Mouse (Mus musculus) CH12.LX (cell line): Measurements from ENCODE around the gene Fli1. TPM values are rescaled to one million over a fixed set of nuclear protein-coding genes. Genes with fewer than 3 reads are reported as not detected.

ENCODE experiments used
- DNase-seq: peaks from one replicate; pipeline ENCODE4 v3.0.0-alpha.2; 2013; ENCODE audit errors: extremely low read depth
- H3K27ac ChIP-seq: 2 replicates; pipeline ENCODE4 v1.5.1; 2012; ENCODE audit warnings: low read depth, mild to moderate bottlenecking, control low read depth, moderate library complexity; ENCODE audit not compliant: insufficient read depth
- H3K27me3 ChIP-seq: replicated peaks from 2 replicates; pipeline ENCODE3; 2012; ENCODE audit warnings: inconsistent platforms
- H3K36me3 ChIP-seq, 2 experiments: replicated peaks in 1 of 2; 2 replicates each; pipeline versions ENCODE3 to v1.6.1; 2012; ENCODE audit warnings: inconsistent platforms in 1 of 2, low read length in 1 of 2, mild to moderate bottlenecking in 1 of 2, mixed read lengths in 1 of 2, moderate library complexity in 1 of 2; ENCODE audit not compliant: control insufficient read depth in 1 of 2, insufficient read depth in 1 of 2
- H3K4me1 ChIP-seq, 2 experiments: 2 replicates each; pipeline ENCODE4 v1.6.1; 2012; ENCODE audit warnings: inconsistent platforms in 1 of 2, moderate library complexity in 1 of 2; ENCODE audit not compliant: insufficient read depth in 2 of 2, control insufficient read depth in 1 of 2
- H3K4me2 ChIP-seq: 2 replicates; pipeline ENCODE4 v1.6.1; 2012; ENCODE audit warnings: low read depth, mild to moderate bottlenecking, control low read depth; ENCODE audit not compliant: poor library complexity, insufficient read depth, severe bottlenecking
- H3K4me3 ChIP-seq, 3 experiments: fragments of 150-350 bp in 1 of 3; sonication (generic) in 1 of 3; replicated peaks in 1 of 3; 2 replicates each; pipeline versions ENCODE3 to v1.5.1; 2011 to 2012; ENCODE audit warnings: low read depth in 2 of 3, low read length in 2 of 3, mild to moderate bottlenecking in 2 of 3, moderate library complexity in 2 of 3, control low read depth in 1 of 3, improper control_type of control experiment in 1 of 3, inconsistent platforms in 1 of 3, mixed read lengths in 1 of 3; ENCODE audit not compliant: poor library complexity in 1 of 3
- H3K79me2 ChIP-seq: replicated peaks from 2 replicates; pipeline ENCODE4 v1.6.1; 2012; ENCODE audit warnings: mild to moderate bottlenecking, moderate library complexity; ENCODE audit not compliant: control insufficient read depth, poor library complexity, insufficient read depth, severe bottlenecking; ENCODE audit errors: extremely low read depth
- H3K9ac ChIP-seq: 2 replicates; pipeline ENCODE4 v1.6.1; 2012; ENCODE audit warnings: low read depth, mild to moderate bottlenecking, control low read depth, moderate library complexity; ENCODE audit not compliant: insufficient read depth
- H3K9me3 ChIP-seq: replicated peaks from 2 replicates; pipeline ENCODE3; 2012; ENCODE audit warnings: low read length, inconsistent platforms, mixed read lengths
- BHLHE40 ChIP-seq: IDR thresholded peaks from 2 replicates; pipeline ENCODE4 v1.6.1; 2011; ENCODE audit warnings: mild to moderate bottlenecking, low read depth, low read length, improper control_type of control experiment
- CHD1 ChIP-seq: IDR thresholded peaks from 2 replicates; pipeline ENCODE4 v1.6.1; 2012; ENCODE audit warnings: low read depth, low read length, improper control_type of control experiment, inconsistent platforms
- CHD2 ChIP-seq: IDR thresholded peaks from 2 replicates; pipeline ENCODE4 v1.6.1; 2011; ENCODE audit warnings: low read length, improper control_type of control experiment
- CTCF ChIP-seq, 2 experiments: IDR thresholded peaks in 1 of 2; conservative IDR thresholded peaks in 1 of 2; 2 replicates each; pipeline ENCODE4 v1.5.1; 2011 to 2012; ENCODE audit warnings: low read depth in 2 of 2, low read length in 2 of 2, improper control_type of control experiment in 1 of 2, inconsistent platforms in 1 of 2, mild to moderate bottlenecking in 1 of 2, moderate library complexity in 1 of 2
- E2F4 ChIP-seq: IDR thresholded peaks from 2 replicates; pipeline ENCODE4 v1.6.1; 2011; ENCODE audit warnings: low read depth, low read length, improper control_type of control experiment; ENCODE audit not compliant: insufficient replicate concordance
- ELF1 ChIP-seq: IDR thresholded peaks from 2 replicates; pipeline ENCODE4 v1.6.1; 2014; ENCODE audit warnings: low read depth, mild to moderate bottlenecking, inconsistent platforms, low read length, improper control_type of control experiment
- EP300 ChIP-seq: IDR thresholded peaks from 2 replicates; pipeline ENCODE4 v1.6.1; 2011; ENCODE audit warnings: low read length, improper control_type of control experiment
- ETS1 ChIP-seq: conservative IDR thresholded peaks from 2 replicates; pipeline ENCODE4 v1.6.1; 2012; ENCODE audit warnings: low read depth, mild to moderate bottlenecking, inconsistent platforms, low read length, improper control_type of control experiment, moderate library complexity
- GABPA ChIP-seq: IDR thresholded peaks from 2 replicates; pipeline ENCODE4 v1.6.1; 2012; ENCODE audit warnings: low read depth, low read length, improper control_type of control experiment, inconsistent platforms; ENCODE audit not compliant: insufficient replicate concordance
- HCFC1 ChIP-seq: IDR thresholded peaks from 2 replicates; pipeline ENCODE4 v1.6.1; 2012; ENCODE audit warnings: low read depth, mild to moderate bottlenecking, inconsistent platforms, low read length, improper control_type of control experiment
- IRF4 ChIP-seq: IDR thresholded peaks from 2 replicates; pipeline ENCODE4 v1.6.1; 2014; ENCODE audit warnings: low read depth, mild to moderate bottlenecking, inconsistent platforms, low read length, improper control_type of control experiment
- JUN ChIP-seq: IDR thresholded peaks from 2 replicates; pipeline ENCODE4 v1.6.1; 2011; ENCODE audit warnings: low read depth, mild to moderate bottlenecking, low read length, improper control_type of control experiment, moderate library complexity; ENCODE audit not compliant: insufficient read depth
- JUND ChIP-seq: conservative IDR thresholded peaks from 2 replicates; pipeline ENCODE4 v1.6.1; 2011; ENCODE audit warnings: low read depth, low read length, improper control_type of control experiment
- KAT2A ChIP-seq: IDR thresholded peaks from 2 replicates; pipeline ENCODE4 v1.6.1; 2012; ENCODE audit warnings: low read length, improper control_type of control experiment, inconsistent platforms; ENCODE audit not compliant: insufficient replicate concordance
- MAFK ChIP-seq: IDR thresholded peaks from 2 replicates; pipeline ENCODE4 v1.6.1; 2011; ENCODE audit warnings: low read length, improper control_type of control experiment; ENCODE audit not compliant: insufficient replicate concordance
- MAX ChIP-seq: IDR thresholded peaks from 2 replicates; pipeline ENCODE4 v1.6.1; 2011; ENCODE audit warnings: low read length, improper control_type of control experiment
- MAZ ChIP-seq: IDR thresholded peaks from 2 replicates; pipeline ENCODE4 v1.6.1; 2012; ENCODE audit warnings: low read depth, mild to moderate bottlenecking, inconsistent platforms, low read length, improper control_type of control experiment, moderate library complexity
- MEF2A ChIP-seq: IDR thresholded peaks from 2 replicates; pipeline ENCODE4 v1.6.1; 2014; ENCODE audit warnings: low read depth, mild to moderate bottlenecking, inconsistent platforms, low read length, improper control_type of control experiment, borderline replicate concordance
- MXI1 ChIP-seq: IDR thresholded peaks from 2 replicates; pipeline ENCODE4 v1.6.1; 2011; ENCODE audit warnings: mild to moderate bottlenecking, low read depth, low read length, improper control_type of control experiment
- MYC ChIP-seq: IDR thresholded peaks from 2 replicates; pipeline ENCODE4 v1.6.1; 2011; ENCODE audit warnings: low read depth, mild to moderate bottlenecking, improper control_type of control experiment, low read length
- NELFE ChIP-seq: IDR thresholded peaks from 2 replicates; pipeline ENCODE4 v1.6.1; 2011; ENCODE audit warnings: low read depth, low read length, improper control_type of control experiment
- NRF1 ChIP-seq: IDR thresholded peaks from 2 replicates; pipeline ENCODE4 v1.6.1; 2014; ENCODE audit warnings: low read depth, mild to moderate bottlenecking, inconsistent platforms, low read length, improper control_type of control experiment, moderate library complexity
- PAX5 ChIP-seq: IDR thresholded peaks from 2 replicates; pipeline ENCODE4 v1.6.1; 2012; ENCODE audit warnings: low read length, inconsistent platforms, mixed read lengths
- POLR2A ChIP-seq: IDR thresholded peaks from 2 replicates; pipeline ENCODE4 v1.6.1; 2011; ENCODE audit warnings: low read depth, mild to moderate bottlenecking, improper control_type of control experiment, low read length
- POLR2AphosphoS2 ChIP-seq: IDR thresholded peaks from 2 replicates; pipeline ENCODE4 v1.6.1; 2011; ENCODE audit warnings: low read depth, low read length, improper control_type of control experiment
- RAD21 ChIP-seq: IDR thresholded peaks from 2 replicates; pipeline ENCODE4 v1.6.1; 2011; ENCODE audit warnings: low read depth, mild to moderate bottlenecking, low read length, improper control_type of control experiment, moderate library complexity
- RCOR1 ChIP-seq: conservative IDR thresholded peaks from 2 replicates; pipeline ENCODE4 v1.6.1; 2012; ENCODE audit warnings: low read depth, mild to moderate bottlenecking, inconsistent platforms, low read length, improper control_type of control experiment
- SIN3A ChIP-seq: IDR thresholded peaks from 2 replicates; pipeline ENCODE4 v1.6.1; 2012; ENCODE audit warnings: low read length, improper control_type of control experiment, inconsistent platforms
- SMC3 ChIP-seq: IDR thresholded peaks from 2 replicates; pipeline ENCODE4 v1.6.1; 2011; ENCODE audit warnings: low read depth, low read length, improper control_type of control experiment
- TBP ChIP-seq: conservative IDR thresholded peaks from 2 replicates; pipeline ENCODE4 v1.6.1; 2011; ENCODE audit warnings: low read depth, low read length, improper control_type of control experiment
- TCF12 ChIP-seq: IDR thresholded peaks from 2 replicates; pipeline ENCODE4 v1.6.1; 2014; ENCODE audit warnings: low read depth, mild to moderate bottlenecking, inconsistent platforms, low read length, improper control_type of control experiment
- UBTF ChIP-seq: IDR thresholded peaks from 2 replicates; pipeline ENCODE4 v1.6.1; 2012; ENCODE audit warnings: low read depth, mild to moderate bottlenecking, inconsistent platforms, low read length, improper control_type of control experiment, moderate library complexity
- USF1 ChIP-seq: IDR thresholded peaks from 2 replicates; pipeline ENCODE4 v1.6.1; 2014; ENCODE audit warnings: low read depth, mild to moderate bottlenecking, inconsistent platforms, low read length, improper control_type of control experiment
- USF2 ChIP-seq: conservative IDR thresholded peaks from 2 replicates; pipeline ENCODE4 v1.6.1; 2011; ENCODE audit warnings: low read depth, low read length, improper control_type of control experiment
- ZC3H11A ChIP-seq: IDR thresholded peaks from 2 replicates; pipeline ENCODE4 v1.6.1; 2012; ENCODE audit warnings: low read depth, mild to moderate bottlenecking, inconsistent platforms, low read length, improper control_type of control experiment
- ZKSCAN1 ChIP-seq: IDR thresholded peaks from 2 replicates; pipeline ENCODE4 v1.6.1; 2012; ENCODE audit warnings: low read depth, inconsistent platforms, low read length, improper control_type of control experiment, borderline replicate concordance
- ZMIZ1 ChIP-seq: IDR thresholded peaks from 2 replicates; pipeline ENCODE4 v1.6.1; 2012; ENCODE audit warnings: low read depth, mild to moderate bottlenecking, inconsistent platforms, low read length, improper control_type of control experiment
- ZNF384 ChIP-seq: IDR thresholded peaks from 2 replicates; pipeline ENCODE4 v1.6.1; 2012; ENCODE audit warnings: low read depth, low read length, improper control_type of control experiment, inconsistent platforms
- dilution Hi-C: fragments of 300-500 bp; cut with MboI; formaldehyde crosslinking; loops from 2 replicates; pipeline ENCODE4 v1.14.3; 2020; ENCODE audit warnings: low sequenced_read_pairs; ENCODE audit not compliant: extremely low pct_unique_long_range_greater_than_20kb, extremely low pct_ligation_motif_present
- in situ Hi-C: fragments of 300-500 bp; cut with MboI; formaldehyde crosslinking; loops from 3 replicates; pipeline ENCODE4 v1.14.3; 2019; ENCODE audit warnings: low sequenced_read_pairs, low pct_ligation_motif_present, low pct_unique_long_range_greater_than_20kb, mixed read lengths
- polyA plus RNA-seq: library from polyadenylated mRNA; unstranded; fragments of >175 nt; gene quantifications from 2 replicates; pipeline ENCODE4 v1.2.1, GENCODE M21; 2012; ENCODE audit warnings: low read depth; ENCODE audit not compliant: insufficient read length
- total RNA-seq, 2 experiments: library from RNA; depleted of rRNA; stranded (reverse); fragments of 300-350 nt in 1 of 2; fragments of >200 nt in 1 of 2; gene quantifications; 2 replicates each; pipeline ENCODE4 v1.2.3; 2012 to 2014

The Fli1 gene
- total and polyA plus RNA-seq, 3 experiments = 20.3 to 29.3 (median 20.8) TPM

DNA sequence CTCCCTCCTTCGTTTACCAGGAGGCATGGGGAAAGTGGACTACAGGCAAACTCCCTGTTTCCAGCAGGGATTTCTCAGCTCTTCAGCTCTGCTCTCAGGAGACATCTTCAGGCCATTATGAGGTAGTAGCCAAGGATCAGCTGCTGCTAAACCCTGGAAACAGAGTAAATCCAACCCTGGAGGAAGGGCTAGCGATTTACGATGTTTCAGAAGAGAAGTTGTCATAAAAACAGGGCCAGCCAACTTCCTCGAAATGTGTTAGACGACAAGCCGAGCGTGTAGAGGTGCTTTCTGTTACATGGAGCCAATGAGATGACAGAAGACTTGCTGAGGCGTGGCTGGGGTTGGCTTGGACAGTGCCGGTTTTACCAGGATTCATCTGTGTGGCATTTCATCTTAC lies 19.7 kb upstream of the Fli1 start:
- dilution Hi-C loops = no loop called here
- Histone ChIP-seq H3K4me2 (peak overlapping the region; percentile 66), H3K9me3 (no peaks in the 10 kb centered on the region), H3K4me1 (peaks cover 15 to 32% of the 10 kb centered on the region in 2 experiments), H3K36me3 (no peaks in the 10 kb centered on the region), H3K79me2 (no peaks in the 10 kb centered on the region), H3K9ac (peak overlapping the region; percentile 8; the same call in 1 of the 2 replicates), H3K27ac (no peak overlapping the region), H3K4me3 (peak overlapping the region in 1 of 3 experiments; percentile 27), H3K27me3 (no peaks in the 10 kb centered on the region)
- TF ChIP-seq ZNF384 (no peak), RAD21 (peak; percentile 42), HCFC1 (no peak), POLR2A (peak; percentile 46), ETS1 (no peak), MAFK (no peak), USF1 (no peak), MYC (peak; percentile 42; the same call in 1 of the 2 replicates), SIN3A (no peak), MAZ (no peak), GABPA (no peak), NELFE (no peak), MEF2A (no peak), ELF1 (0 out of 2 replicates have a peak, but pooled peaks have one; percentile 36), CTCF (conservative IDR thresholded peaks at IDR 0.05 in 1 of 2, IDR thresholded peaks at IDR 0.05 in 1 of 2; ENCODE audit: low read depth in 2 of 2, low read length in 2 of 2) (peak in 1 of 2 experiments; percentile 45; a peak in 2 of 4 replicates), EP300 (no peak), BHLHE40 (no peak), PAX5 (no peak), USF2 (no peak), POLR2AphosphoS2 (no peak), MXI1 (no peak), IRF4 (no peak), UBTF (no peak), ZMIZ1 (no peak), JUND (no peak), KAT2A (no peak), MAX (no peak; the same call in 1 of the 2 replicates), RCOR1 (no peak), E2F4 (no peak), SMC3 (peak; percentile 44), CHD2 (no peak), NRF1 (no peak), TCF12 (no peak), ZC3H11A (no peak), TBP (0 out of 2 replicates have a peak, but pooled peaks have one; percentile 38), CHD1 (no peak), ZKSCAN1 (no peak), JUN (no peak)
- peak; percentile 79 for DNase-seq
- in situ Hi-C loops = no loop called here
